Mouse (Mus musculus) testis, adult 2 months (tissue): ENCODE results near the gene Nppb.

Experiments used
- CTCF ChIP-seq: fragments of 200-500 bp; IDR thresholded peaks from 2 replicates; pipeline ENCODE4 v1.5.1; 2012; ENCODE audit warnings: low read depth, mild to moderate bottlenecking, inconsistent platforms, low read length, moderate library complexity; ENCODE audit not compliant: control insufficient read depth, insufficient read depth, insufficient replicate concordance
- POLR2A ChIP-seq: fragments of 200-500 bp; IDR thresholded peaks from 2 replicates; pipeline ENCODE4 v1.6.1; 2012; ENCODE audit warnings: low read depth, mild to moderate bottlenecking, inconsistent platforms, low read length, moderate library complexity; ENCODE audit not compliant: control insufficient read depth

DNA sequence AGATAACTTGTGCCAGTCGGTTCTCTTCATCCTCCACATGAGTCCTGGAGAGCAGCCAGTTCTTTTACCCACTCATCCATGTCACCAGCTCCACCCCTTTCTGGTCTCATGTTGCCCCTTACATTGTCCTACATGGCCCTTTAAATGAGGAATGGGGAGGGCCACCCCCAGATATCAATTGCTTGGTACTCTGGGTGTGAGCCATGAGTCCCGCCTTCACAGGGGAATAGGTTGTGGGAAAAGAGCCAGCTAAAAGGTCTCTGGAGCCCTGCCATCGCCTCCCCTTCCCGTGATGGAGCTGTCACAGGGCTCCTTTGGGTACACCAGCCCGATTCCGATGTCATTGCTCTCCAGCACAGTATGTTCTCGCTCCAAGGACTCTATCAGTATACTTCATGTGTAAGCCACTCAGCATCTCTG lies 6.1 kb upstream of the Nppb start:
- TF ChIP-seq CTCF (no peak), POLR2A (no peak)
